Mouse (Mus musculus) liver, embryonic 13.5 days (tissue): ENCODE data around the gene Naip5. TPM values are rescaled to one million over a fixed set of nuclear protein-coding genes. Genes with fewer than 3 reads are reported as not detected.
"Not testable (repeated sequence)": the region's sequence is repeated elsewhere in the genome, so short reads cannot be mapped to it uniquely, and the experiment has no call there.

Source experiments
- ATAC-seq: fragments of 200-750 bp; cut with Nextera tagmentation; 2 replicates; pipeline ENCODE4 v1.8.0; 2017; ENCODE audit warnings: low read depth, mild to moderate bottlenecking, moderate number of reproducible peaks, moderate library complexity
- DNase-seq: peaks from one replicate; pipeline ENCODE4 v3.0.0; 2022
- H3K27ac ChIP-seq: fragments of 300-500 bp; sonication (generic); 2 replicates; pipeline ENCODE4 v1.5.1; 2015; ENCODE audit warnings: moderate library complexity, mild to moderate bottlenecking, inconsistent platforms
- H3K27me3 ChIP-seq: fragments of 300-500 bp; sonication (generic); 2 replicates; pipeline ENCODE4 v1.6.1; 2015; ENCODE audit warnings: mild to moderate bottlenecking, inconsistent platforms
- H3K36me3 ChIP-seq: fragments of 300-500 bp; sonication (generic); 2 replicates; pipeline ENCODE4 v1.6.1; 2015; ENCODE audit warnings: mild to moderate bottlenecking, inconsistent platforms
- H3K4me1 ChIP-seq: fragments of 300-500 bp; sonication (generic); replicated peaks from 2 replicates; pipeline ENCODE4 v1.6.1; 2015; ENCODE audit warnings: inconsistent platforms
- H3K4me2 ChIP-seq: fragments of 300-500 bp; sonication (generic); 2 replicates; pipeline ENCODE4 v1.6.1; 2015; ENCODE audit warnings: inconsistent platforms, mild to moderate bottlenecking, moderate library complexity
- H3K4me3 ChIP-seq: fragments of 300-500 bp; sonication (generic); replicated peaks from 2 replicates; pipeline ENCODE4 v1.5.1; 2015; ENCODE audit warnings: mild to moderate bottlenecking, inconsistent platforms
- H3K9ac ChIP-seq: fragments of 300-500 bp; sonication (generic); 2 replicates; pipeline ENCODE4 v1.6.1; 2015; ENCODE audit warnings: mild to moderate bottlenecking, inconsistent platforms
- H3K9me3 ChIP-seq: fragments of 300-500 bp; sonication (generic); replicated peaks from 2 replicates; pipeline ENCODE4 v1.6.1; 2016; ENCODE audit warnings: inconsistent platforms
- WGBS: fragments of 180-500 bp; shearing (Covaris S2); methylation state at CpG from one replicate; pipeline ENCODE4 v1.1.7; 2015; ENCODE audit not compliant: insufficient replicate concordance; 5-methylcytosine and 5-hydroxymethylcytosine counted together
- polyA plus RNA-seq: library from polyadenylated mRNA; unstranded; fragments of >200 nt; fragmentation: Nextera tagmentation; extraction: Ambion mirVana; gene quantifications from 2 replicates; pipeline ENCODE4 v1.2.1, GENCODE M21; 2015

The Naip5 gene
- polyA plus RNA-seq, 1 experiment from 2014 or later: 0.27 TPM

DNA sequence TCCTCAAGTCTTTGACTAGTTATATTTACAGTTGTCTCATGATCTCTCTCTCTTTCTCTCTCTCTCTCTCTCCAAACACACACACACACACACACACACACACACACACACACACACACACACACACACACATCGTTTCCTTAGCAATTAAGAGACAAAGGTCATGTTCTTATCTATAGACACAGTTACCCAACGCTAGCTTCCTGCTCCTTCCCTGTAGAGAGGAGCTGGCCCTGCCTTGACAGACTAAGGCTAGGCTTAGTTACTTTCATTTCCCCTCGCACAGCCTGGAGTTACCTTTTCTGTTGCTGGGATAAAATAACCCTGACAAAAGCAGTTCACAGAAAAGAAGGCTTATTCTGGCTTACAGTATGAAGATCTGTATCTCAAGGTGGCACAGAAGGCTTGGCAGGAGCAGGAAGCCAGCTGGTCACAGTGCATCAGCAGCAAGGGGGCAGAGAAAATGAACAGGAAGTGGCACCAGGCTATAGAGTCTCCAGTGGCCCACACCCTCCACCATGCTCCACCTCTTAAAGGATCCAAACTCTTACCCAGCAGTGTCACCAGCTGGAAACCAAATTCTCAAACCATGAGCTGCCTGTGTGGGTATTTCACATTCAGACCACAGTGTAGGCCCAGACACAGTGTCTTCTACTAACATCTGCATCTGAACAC, 44.3 kb downstream of the Naip5 start, which contains the start of gene Naip2:
TSS of gene Naip2 (minus strand) at position 434 of the 675 bp plus-strand sequence.
- peak within 1 kb of the TSS; percentile 46 for H3K4me3 ChIP-seq
- peak within 1 kb of the TSS; percentile 63 for H3K27ac ChIP-seq
- peak; percentile 86 for ATAC-seq
- WGBS: 13% methylated on average over 3 of the region's 3 CpGs
- not testable (repeated sequence) for H3K9me3 ChIP-seq, DNase-seq, H3K27me3 ChIP-seq, H3K36me3 ChIP-seq, H3K9ac ChIP-seq
- H3K4me2 ChIP-seq: peak within 1 kb of the TSS; percentile 56
- peaks cover 19% of the 10 kb centered on the region for H3K4me1 ChIP-seq

DNA sequence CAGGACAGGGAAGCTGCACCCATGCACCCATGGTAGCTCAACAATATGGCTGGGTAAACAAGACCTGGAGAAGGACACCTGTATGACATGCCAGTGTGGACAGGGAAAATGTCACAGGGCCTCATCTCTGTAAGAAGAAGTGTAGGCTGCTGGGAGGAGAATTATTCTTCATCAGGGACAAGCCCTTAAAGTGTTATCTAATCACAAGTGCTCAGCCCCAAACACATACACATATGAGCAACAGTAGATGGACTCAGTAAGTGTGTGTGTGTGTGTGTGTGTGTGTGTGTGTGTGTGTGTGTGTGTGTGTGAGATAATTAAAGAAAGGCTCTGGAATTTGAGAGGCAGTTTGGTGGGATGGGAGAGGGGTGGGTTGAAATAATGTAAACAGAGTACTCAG, 45.3 kb downstream of the Naip5 start:
- peak overlapping the region; percentile 56 for H3K4me2 ChIP-seq
- ATAC-seq: peak; percentile 80

DNA sequence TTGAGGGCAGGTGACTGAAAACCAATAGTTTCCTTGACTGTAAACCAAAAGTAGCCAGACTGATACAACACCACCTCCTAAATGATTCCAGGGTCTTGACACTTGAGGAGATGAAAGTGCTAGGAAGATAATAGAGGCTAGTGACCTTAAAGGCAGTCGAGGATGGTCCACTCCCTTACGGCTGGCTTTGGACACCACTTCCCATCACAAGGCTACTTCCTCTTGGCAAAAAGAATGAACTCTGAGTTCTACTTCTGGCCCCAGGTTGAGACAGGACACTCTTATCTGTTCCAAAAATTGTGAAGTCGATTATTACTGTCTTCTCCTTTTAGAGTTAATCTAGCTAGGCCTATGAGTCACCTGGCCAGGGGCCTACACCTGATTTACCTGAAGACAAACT, 50.7 kb downstream of the Naip5 start:
- Histone ChIP-seq H3K36me3 (no peaks in the 10 kb centered on the region), H3K4me3 (no peak overlapping the region), H3K4me2 (no peak overlapping the region), H3K27me3 (no peaks in the 10 kb centered on the region), H3K9ac (no peak overlapping the region), H3K4me1 (peaks cover 3% of the 10 kb centered on the region), H3K27ac (no peak overlapping the region), H3K9me3 (no peaks in the 10 kb centered on the region)
- ATAC-seq: no peak
- no peak for DNase-seq
- WGBS: 53% methylated on average over 3 of the region's 3 CpGs

More for the DNA sequence above, 45.3 kb downstream of the Naip5 start:
- Histone ChIP-seq H3K4me3 (peak overlapping the region; percentile 46), H3K9ac (peak overlapping the region; percentile 29; the same call in 1 of the 2 replicates), H3K4me1 (peaks cover 19% of the 10 kb centered on the region), H3K27me3 (no peaks in the 10 kb centered on the region), H3K27ac (0 out of 2 replicates have a peak overlapping the region, but pooled peaks have one; percentile 23), H3K9me3 (no peaks in the 10 kb centered on the region), H3K36me3 (no peaks in the 10 kb centered on the region)
- DNase-seq: no peak

GRCm38 (mm10) chr13:100183111-100183510, 63.0 kb downstream of the Naip5 start:
- not testable (repeated sequence) for H3K9me3 ChIP-seq, ATAC-seq, H3K4me2 ChIP-seq, H3K27me3 ChIP-seq, H3K4me1 ChIP-seq, H3K36me3 ChIP-seq, H3K4me3 ChIP-seq, DNase-seq, H3K9ac ChIP-seq, H3K27ac ChIP-seq

DNA sequence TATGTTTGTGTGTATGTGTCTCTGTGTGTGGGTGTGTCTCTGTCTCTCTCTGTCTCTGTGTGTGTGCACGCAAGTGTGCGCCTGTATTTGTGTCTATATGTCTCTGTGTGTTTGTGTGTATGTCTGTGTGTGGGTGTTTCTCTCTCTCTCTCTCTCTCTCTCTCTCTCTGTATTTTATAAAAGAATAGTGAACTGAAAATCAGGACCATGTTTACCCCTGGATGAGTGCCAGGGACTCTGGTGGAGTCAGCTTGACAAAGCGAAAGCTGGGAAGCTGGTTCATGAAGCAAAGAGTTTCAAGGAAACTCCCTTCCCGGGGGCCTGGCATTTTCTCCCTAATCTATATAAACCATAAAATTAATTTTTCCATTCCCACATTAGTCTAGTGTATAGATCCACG, 71.8 kb downstream of the Naip5 start:
- not testable (repeated sequence) for H3K4me2 ChIP-seq, H3K9me3 ChIP-seq, H3K27me3 ChIP-seq, H3K27ac ChIP-seq, H3K4me3 ChIP-seq, H3K9ac ChIP-seq, ATAC-seq, H3K36me3 ChIP-seq, DNase-seq, H3K4me1 ChIP-seq
- WGBS: 74% methylated on average over 4 of the region's 5 CpGs

GRCm38 (mm10) chr13:100166378-100166777, 79.7 kb downstream of the Naip5 start:
- not testable (repeated sequence) for H3K9me3 ChIP-seq, DNase-seq, H3K4me2 ChIP-seq, H3K4me1 ChIP-seq, H3K4me3 ChIP-seq, H3K36me3 ChIP-seq, H3K27ac ChIP-seq, ATAC-seq, H3K9ac ChIP-seq, H3K27me3 ChIP-seq
- WGBS: 54% methylated on average over 2 of the region's 2 CpGs

DNA sequence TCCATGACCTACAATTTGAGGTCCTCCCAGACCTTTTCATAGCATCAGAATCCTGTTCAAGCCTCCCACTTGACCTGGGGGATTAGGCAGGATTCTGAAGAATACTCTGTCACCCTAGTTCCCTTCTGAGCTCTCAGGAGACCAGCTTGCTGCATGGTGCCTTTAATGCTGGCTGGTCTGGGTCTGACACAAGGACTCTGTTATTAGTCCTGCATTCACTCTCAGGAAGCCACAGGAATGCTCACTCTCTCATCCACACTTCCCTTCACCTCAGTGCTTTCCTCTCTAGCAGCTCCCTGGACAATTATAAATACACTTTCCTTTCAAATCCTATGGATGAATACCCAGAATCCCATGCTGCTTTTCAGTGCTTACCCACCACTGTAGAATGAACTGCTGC, 83.7 kb downstream of the Naip5 start:
- not testable (repeated sequence) for H3K27me3 ChIP-seq, H3K4me3 ChIP-seq, H3K27ac ChIP-seq, H3K4me2 ChIP-seq, H3K4me1 ChIP-seq, H3K9ac ChIP-seq, ATAC-seq, DNase-seq, H3K9me3 ChIP-seq, H3K36me3 ChIP-seq

Other genes with a start within 250 kb of the Naip5 start
- gene Mccc2, start 230.7 kb downstream of the Naip5 start, polyA plus RNA-seq: 16.2 and 21.3 TPM in 2 replicates
- gene Bdp1, start 142.3 kb downstream of the Naip5 start, polyA plus RNA-seq: 17.7 and 19.9 TPM in 2 replicates
- gene Serf1, start 138.3 kb downstream of the Naip5 start, polyA plus RNA-seq: 24.6 and 29.9 TPM in 2 replicates
- gene Smn1, start 121.5 kb downstream of the Naip5 start, polyA plus RNA-seq: 31.7 and 33.7 TPM in 2 replicates
- gene Naip2, start 44.2 kb downstream of the Naip5 start, polyA plus RNA-seq: 1.4 and 1.6 TPM in 2 replicates
- 0.23 TPM in 2 replicates for gene Naip6, start 71.4 kb upstream of the Naip5 start, polyA plus RNA-seq
- gene Naip1, start 206.5 kb upstream of the Naip5 start, polyA plus RNA-seq: not detected in 2 replicates
- gene Gtf2h2, start 246.3 kb upstream of the Naip5 start, polyA plus RNA-seq: 42.5 and 47.7 TPM in 2 replicates